Mouse (Mus musculus): Measurements from ENCODE around the gene Nup93.

Nup93 gene

DNA sequence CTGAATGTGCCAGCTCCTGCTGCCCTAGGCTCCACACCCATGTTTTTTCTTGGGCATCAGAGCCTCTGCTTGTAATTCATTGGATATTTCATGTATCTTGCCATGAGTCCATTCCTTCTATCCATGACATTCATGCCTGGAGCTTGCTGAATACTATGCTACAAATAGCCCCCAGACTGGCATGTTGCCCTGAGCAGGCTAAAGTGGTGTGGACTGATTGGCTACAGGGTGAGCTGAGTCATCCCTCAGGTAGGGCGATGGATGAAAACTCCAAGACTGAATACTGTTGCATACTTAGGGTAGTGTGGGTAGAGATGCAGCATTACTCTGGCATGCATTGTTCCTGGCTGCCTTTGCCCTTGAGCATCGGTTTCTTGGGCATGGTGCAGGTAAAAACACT is 102.9 kb downstream of the Nup93 start:
- no peak for DNase-seq (ENCODE audit: low read depth, low spot score)

DNA sequence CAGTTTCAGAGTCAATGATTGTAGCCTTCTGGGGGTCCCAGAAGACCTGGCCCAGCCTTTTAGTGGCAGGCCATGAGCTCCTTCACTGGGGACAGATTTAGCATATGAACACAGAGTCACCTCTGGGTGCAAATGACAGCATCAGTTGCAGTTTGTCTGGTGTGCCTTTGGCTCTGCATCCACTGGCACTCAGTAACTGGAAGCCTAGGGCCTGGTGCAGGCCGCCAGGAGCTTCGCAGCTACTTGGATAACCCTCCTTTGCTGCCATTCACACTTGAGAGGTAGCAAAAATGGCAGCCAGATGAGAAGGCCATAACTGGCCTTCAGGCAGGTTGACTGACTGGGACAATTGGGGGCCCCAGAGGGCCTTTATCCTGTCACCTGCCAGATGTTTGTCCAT is 103.3 kb downstream of the Nup93 start:
- no peak for DNase-seq (ENCODE audit: low read depth, low spot score)

DNA sequence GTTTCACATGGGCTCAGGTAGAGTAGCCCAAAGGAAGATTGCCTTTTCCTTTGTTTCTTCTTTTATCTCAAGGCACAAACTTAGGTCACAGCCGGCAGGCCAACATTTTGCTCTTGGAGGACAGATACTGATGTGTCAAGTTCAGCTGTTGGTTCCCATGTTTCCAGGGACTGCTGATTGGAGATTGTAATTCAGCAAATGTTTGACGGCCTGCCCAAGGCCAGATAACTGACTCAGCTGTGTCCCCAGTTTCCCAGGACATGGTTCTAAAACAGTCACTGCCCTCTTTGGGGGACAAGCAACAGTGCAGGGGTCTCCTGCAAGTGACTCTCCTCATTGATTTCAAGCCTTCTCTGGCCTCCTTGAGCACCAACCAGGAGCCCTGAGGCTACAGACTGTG is 105.7 kb downstream of the Nup93 start:
- DNase-seq (ENCODE audit: low read depth, low spot score): no peak

- no peak for DNase-seq (ENCODE audit: low read depth, low spot score)
Measured at GRCm38 (mm10) chr8:94322083-94322482, 107.7 kb downstream of the Nup93 start.

DNA sequence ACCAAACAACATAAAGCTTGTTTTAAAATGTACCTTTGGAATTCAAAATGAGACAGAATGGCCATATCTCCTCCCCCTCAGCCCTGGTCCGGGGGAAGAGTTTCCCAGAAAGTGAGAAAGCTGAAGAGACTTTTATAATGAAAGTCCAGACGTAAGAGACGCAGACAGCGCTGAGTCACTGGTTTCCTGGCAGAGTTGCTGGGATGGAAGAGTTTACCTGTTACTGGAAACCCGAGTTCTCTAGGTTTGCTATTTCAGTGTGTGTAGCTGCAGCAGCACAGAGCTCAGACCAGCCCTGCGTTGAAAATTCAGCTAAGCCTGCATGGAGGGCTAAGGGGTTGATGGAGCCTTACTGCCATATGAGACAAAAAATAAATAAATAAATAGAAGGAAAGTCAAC is 108.7 kb downstream of the Nup93 start:
- peak; percentile 52 for DNase-seq (ENCODE audit: low read depth, low spot score)

- no peak for DNase-seq (ENCODE audit: low read depth, low spot score)
Measured at GRCm38 (mm10) chr8:94324071-94324470, 109.7 kb downstream of the Nup93 start.

DNA sequence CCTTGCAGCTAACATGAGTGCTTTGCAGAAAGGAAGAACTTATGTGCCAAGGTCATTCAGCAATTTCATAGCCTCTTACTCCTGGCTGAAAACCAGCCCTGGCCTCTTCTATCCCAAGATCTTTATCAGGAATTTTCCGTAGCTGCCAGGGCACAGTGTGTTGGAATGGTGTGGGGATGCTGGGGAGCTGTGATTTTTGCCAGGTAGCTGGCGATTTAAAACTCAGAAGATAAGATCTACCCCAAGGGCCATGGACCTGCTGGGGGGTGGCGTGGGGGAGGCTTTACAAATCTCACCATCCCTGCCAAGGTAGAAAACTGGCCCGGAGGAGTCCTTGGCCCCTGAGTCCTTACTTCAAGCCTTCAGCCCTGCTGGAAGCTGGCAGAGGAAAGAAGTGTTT is 111.7 kb downstream of the Nup93 start:
- DNase-seq (ENCODE audit: low read depth, low spot score): peak; percentile 6

- DNase-seq (ENCODE audit: low read depth, low spot score): no peak
Measured at GRCm38 (mm10) chr8:94328932-94329728, 114.8 kb downstream of the Nup93 start, which contains the start of gene Slc12a3. Gene Slc12a3, plus strand, starts transcription at chr8:94329201.

GRCm38 (mm10) chr8:94330733-94331132 is 116.4 kb downstream of the Nup93 start:
- peak; percentile 87 for DNase-seq (ENCODE audit: low read depth, low spot score)

GRCm38 (mm10) chr8:94333345-94333744 is 119.0 kb downstream of the Nup93 start:
- peak; percentile 72 for DNase-seq (ENCODE audit: low read depth, low spot score)

GRCm38 (mm10) chr8:94337559-94337958 is 123.2 kb downstream of the Nup93 start:
- DNase-seq (ENCODE audit: low read depth, low spot score): no peak

- no peak for DNase-seq (ENCODE audit: low read depth, low spot score)
Measured at GRCm38 (mm10) chr8:94340796-94341195, 126.4 kb downstream of the Nup93 start.

- DNase-seq (ENCODE audit: low read depth, low spot score): no peak
Measured at GRCm38 (mm10) chr8:94342691-94343090, 128.3 kb downstream of the Nup93 start.

DNA sequence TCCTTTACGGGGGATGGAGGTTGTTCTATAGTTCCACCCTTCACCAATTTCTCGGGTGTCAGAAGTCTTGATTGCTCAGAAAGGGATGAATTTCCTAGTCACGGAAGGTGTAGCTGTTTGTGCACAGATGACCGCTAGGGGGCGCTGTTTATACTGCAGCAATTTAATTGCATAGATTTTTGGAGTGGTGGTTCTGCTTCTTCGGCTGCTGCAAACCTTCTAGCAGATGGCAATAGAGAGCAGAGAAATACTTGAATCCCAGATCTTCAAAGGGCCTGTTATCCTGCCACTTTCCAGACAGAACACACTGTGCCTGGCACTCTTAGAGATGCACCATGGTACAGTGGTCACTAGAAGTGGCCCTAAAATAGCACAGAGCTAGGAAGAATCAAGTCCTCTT is 128.9 kb downstream of the Nup93 start:
- peak; percentile 74 for DNase-seq (ENCODE audit: low read depth, low spot score)

GRCm38 (mm10) chr8:94343778-94344320 is 129.5 kb downstream of the Nup93 start:
- no peak for DNase-seq (ENCODE audit: low read depth, low spot score)

- DNase-seq (ENCODE audit: low read depth, low spot score): no peak
Measured at GRCm38 (mm10) chr8:94345657-94346056, 131.3 kb downstream of the Nup93 start.

DNA sequence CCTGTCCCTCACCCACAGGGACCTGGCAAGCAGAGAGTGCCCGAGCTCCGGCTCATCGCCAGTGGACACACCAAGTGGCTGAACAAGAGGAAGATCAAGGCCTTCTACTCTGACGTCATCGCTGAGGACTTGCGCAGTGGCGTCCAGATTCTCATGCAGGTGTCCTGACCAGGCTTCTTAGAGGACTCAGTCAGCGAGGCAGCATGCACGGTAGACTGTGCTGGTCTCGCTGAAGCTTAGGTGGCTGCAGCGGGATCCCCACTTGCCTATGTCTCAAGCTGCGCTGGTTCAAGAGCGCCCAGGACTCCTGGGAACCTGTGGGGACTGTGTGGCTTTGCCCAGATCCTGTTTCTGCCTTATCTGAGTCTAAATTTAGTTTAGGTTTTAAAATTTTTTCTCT is 131.9 kb downstream of the Nup93 start:
- DNase-seq (ENCODE audit: low read depth, low spot score): no peak

DNA sequence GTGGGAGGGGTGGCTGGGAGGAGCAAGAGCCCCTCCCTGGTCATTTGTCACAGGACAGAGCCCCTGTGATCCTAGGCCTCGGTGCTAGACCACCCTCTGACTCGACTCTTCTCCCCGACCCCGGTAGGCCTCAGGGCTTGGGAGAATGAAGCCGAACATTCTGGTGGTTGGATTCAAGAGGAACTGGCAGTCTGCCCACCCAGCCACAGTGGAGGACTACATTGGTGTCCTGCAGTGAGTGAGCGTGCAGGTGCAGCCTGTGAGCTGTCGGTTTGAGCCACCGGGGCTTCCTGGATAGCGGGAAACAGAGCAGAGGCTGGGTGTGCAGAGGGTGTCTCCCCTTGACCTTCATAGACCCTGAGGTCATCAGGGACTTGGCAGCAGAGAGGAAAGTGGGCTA is 134.1 kb downstream of the Nup93 start:
- DNase-seq (ENCODE audit: low read depth, low spot score): peak; percentile 14

GRCm38 (mm10) chr8:94354069-94354531 is 139.7 kb downstream of the Nup93 start:
- DNase-seq (ENCODE audit: low read depth, low spot score): no peak

DNA sequence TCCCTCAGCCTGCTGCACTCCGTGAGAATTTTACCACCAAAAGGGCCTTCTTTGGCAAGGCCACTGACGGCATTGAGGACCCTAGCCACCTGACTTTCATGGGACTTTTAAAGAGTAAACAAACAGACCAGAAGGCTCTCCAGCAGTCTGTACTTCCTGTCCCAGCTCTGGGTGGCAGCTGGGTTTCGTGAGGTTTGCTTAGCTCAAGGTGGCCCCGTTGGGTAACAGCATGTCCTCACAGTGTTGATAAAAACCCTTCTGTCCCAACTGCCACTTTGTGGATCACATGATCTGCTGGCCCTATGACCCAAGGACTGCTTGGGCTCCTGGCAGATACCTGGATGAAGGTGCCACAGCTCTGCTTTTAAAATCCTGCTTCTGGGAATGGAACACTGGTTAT is 140.2 kb downstream of the Nup93 start:
- no peak for DNase-seq (ENCODE audit: low read depth, low spot score)

- no peak for DNase-seq (ENCODE audit: low read depth, low spot score)
Measured at GRCm38 (mm10) chr8:94357220-94357619, 142.9 kb downstream of the Nup93 start.

- peak; percentile 43 for DNase-seq (ENCODE audit: low read depth, low spot score)
Measured at GRCm38 (mm10) chr8:94358541-94358940, 144.2 kb downstream of the Nup93 start.

- DNase-seq (ENCODE audit: low read depth, low spot score): no peak
Measured at GRCm38 (mm10) chr8:94361774-94362431, 147.5 kb downstream of the Nup93 start.

Measured in 3T3-L1 (cell line).